Mouse (Mus musculus) kidney, postnatal 0 days (tissue): ENCODE results near the gene Tspan6. TPM values are rescaled to one million over a fixed set of nuclear protein-coding genes. Genes with fewer than 3 reads are reported as not detected.

Experiments
- ATAC-seq: fragments of 200-750 bp; cut with Nextera tagmentation; replicated peaks from 2 replicates; pipeline ENCODE4 v1.8.0; 2017; ENCODE audit warnings: low read depth, moderate number of reproducible peaks, moderate TSS enrichment, moderate library complexity; ENCODE audit not compliant: low FRiP score
- DNase-seq: peaks from one replicate; pipeline ENCODE4 v3.0.0-alpha.2; 2016; ENCODE audit warnings: low spot score
- H3K27ac ChIP-seq: fragments of 300-500 bp; sonication (generic); 2 replicates; pipeline ENCODE4 v1.5.1; 2014; ENCODE audit warnings: mild to moderate bottlenecking
- H3K27me3 ChIP-seq: fragments of 300-500 bp; sonication (generic); 2 replicates; pipeline ENCODE4 v1.6.1; 2014; ENCODE audit warnings: low read length, mixed read lengths; ENCODE audit not compliant: insufficient read depth
- H3K36me3 ChIP-seq: fragments of 300-500 bp; sonication (generic); 2 replicates; pipeline ENCODE4 v1.6.1; 2014; ENCODE audit warnings: low read length, mixed read lengths; ENCODE audit not compliant: insufficient read depth
- H3K4me1 ChIP-seq: fragments of 300-500 bp; sonication (generic); replicated peaks from 2 replicates; pipeline ENCODE4 v1.6.1; 2014; ENCODE audit warnings: antibody characterized with exemption, low read length, mixed read lengths; ENCODE audit not compliant: insufficient read depth
- H3K4me2 ChIP-seq: fragments of 300-500 bp; sonication (generic); 2 replicates; pipeline ENCODE4 v1.6.1; 2014; ENCODE audit warnings: mild to moderate bottlenecking, low read length, moderate library complexity, mixed read lengths
- H3K4me3 ChIP-seq: fragments of 300-500 bp; sonication (generic); replicated peaks from 2 replicates; pipeline ENCODE4 v1.5.1; 2014; ENCODE audit warnings: low read depth, low read length
- H3K9ac ChIP-seq: fragments of 300-500 bp; sonication (generic); 2 replicates; pipeline ENCODE4 v1.6.1; 2014; ENCODE audit warnings: low read depth, low read length
- H3K9me3 ChIP-seq: fragments of 300-500 bp; sonication (generic); replicated peaks from 2 replicates; pipeline ENCODE4 v1.6.1; 2016; ENCODE audit warnings: low read length, inconsistent platforms, mixed read lengths
- CTCF ChIP-seq: IDR thresholded peaks from 2 replicates; pipeline ENCODE4 v1.5.1; 2016; ENCODE audit warnings: antibody characterized with exemption, low read depth, mild to moderate bottlenecking, moderate library complexity
- WGBS: fragments of 180-500 bp; shearing (Covaris S2); extraction: QIAGEN DNeasy Blood & Tissue Kit; methylation state at CpG from one replicate; pipeline ENCODE4 v1.1.7; 2014; 5-methylcytosine and 5-hydroxymethylcytosine counted together
- polyA plus RNA-seq: library from polyadenylated mRNA; unstranded; fragments of >200 nt; fragmentation: Nextera tagmentation; extraction: Ambion mirVana; gene quantifications from 2 replicates; pipeline ENCODE4 v1.2.1, GENCODE M21; 2015

Tspan6 gene
- polyA plus RNA-seq, 1 experiment from 2014 or later = 141 TPM

GRCm38 (mm10) chrX:133921187-133921586 lies 23.0 kb upstream of the Tspan6 start:
- H3K4me2 ChIP-seq = no peak overlapping the region
- no peaks in the 10 kb centered on the region for H3K36me3 ChIP-seq
- no peaks in the 10 kb centered on the region for H3K27me3 ChIP-seq
- H3K27ac ChIP-seq = no peak overlapping the region
- no peak for TF ChIP-seq CTCF
- DNase-seq (no peak), ATAC-seq (no peak)
- H3K9me3 ChIP-seq = no peaks in the 10 kb centered on the region
- H3K4me3 ChIP-seq = no peak overlapping the region
- H3K9ac ChIP-seq = no peak overlapping the region
- WGBS = 76% methylated on average over 4 of the region's 4 CpGs
- H3K4me1 ChIP-seq = no peaks in the 10 kb centered on the region

GRCm38 (mm10) chrX:133914219-133914618 lies 16.0 kb upstream of the Tspan6 start:
- DNase-seq = peak; percentile 18
- 42% methylated on average over 7 of the region's 7 CpGs for WGBS

GRCm38 (mm10) chrX:133913006-133913405 lies 14.8 kb upstream of the Tspan6 start:
- no peaks in the 10 kb centered on the region for H3K36me3 ChIP-seq
- no peak for TF ChIP-seq CTCF
- 87% methylated on average over 3 of the region's 3 CpGs for WGBS
- H3K27me3 ChIP-seq = no peaks in the 10 kb centered on the region
- no peak overlapping the region for H3K4me3 ChIP-seq
- no peaks in the 10 kb centered on the region for H3K4me1 ChIP-seq
- H3K9me3 ChIP-seq = no peaks in the 10 kb centered on the region
- H3K4me2 ChIP-seq = no peak overlapping the region
- no peak overlapping the region for H3K9ac ChIP-seq
- no peak for ATAC-seq
- DNase-seq = no peak
- H3K27ac ChIP-seq = no peak overlapping the region

More at GRCm38 (mm10) chrX:133914219-133914618, 16.0 kb upstream of the Tspan6 start:
- Histone ChIP-seq H3K27ac (no peak overlapping the region), H3K4me2 (no peak overlapping the region), H3K4me3 (no peak overlapping the region), H3K9ac (no peak overlapping the region), H3K4me1 (no peaks in the 10 kb centered on the region), H3K27me3 (no peaks in the 10 kb centered on the region), H3K36me3 (no peaks in the 10 kb centered on the region), H3K9me3 (no peaks in the 10 kb centered on the region)
- TF ChIP-seq CTCF = no peak
- no peak for ATAC-seq

GRCm38 (mm10) chrX:133911397-133912103 lies 13.3 kb upstream of the Tspan6 start:
- no peak for ATAC-seq
- no peaks in the 10 kb centered on the region for H3K36me3 ChIP-seq
- H3K27me3 ChIP-seq = no peaks in the 10 kb centered on the region
- H3K4me1 ChIP-seq = no peaks in the 10 kb centered on the region
- WGBS = 60% methylated on average over 10 of the region's 10 CpGs
- H3K9me3 ChIP-seq = no peaks in the 10 kb centered on the region
- no peak for TF ChIP-seq CTCF
- peak; percentile 32 for DNase-seq
- no peak overlapping the region for H3K27ac ChIP-seq
- H3K4me3 ChIP-seq = no peak overlapping the region
- no peak overlapping the region for H3K4me2 ChIP-seq
- H3K9ac ChIP-seq = no peak overlapping the region

GRCm38 (mm10) chrX:133908261-133908660 lies 10.0 kb upstream of the Tspan6 start, which contains the start of gene Srpx2:
TSS of gene Srpx2 (plus strand) at chrX:133908426.
- H3K9me3 ChIP-seq = no peaks in the 10 kb centered on the region
- H3K4me1 ChIP-seq = no peaks in the 10 kb centered on the region
- H3K27me3 ChIP-seq = no peaks in the 10 kb centered on the region
- H3K9ac ChIP-seq = no peak within 1 kb of the TSS
- ATAC-seq (no peak), DNase-seq (peak; percentile 14)
- no peak within 1 kb of the TSS for H3K27ac ChIP-seq
- no peaks in the 10 kb centered on the region for H3K36me3 ChIP-seq
- WGBS = 37% methylated on average over 3 of the region's 3 CpGs
- TF ChIP-seq CTCF = no peak
- no peak within 1 kb of the TSS for H3K4me2 ChIP-seq
- H3K4me3 ChIP-seq = no peak within 1 kb of the TSS

- H3K27ac ChIP-seq = no peak overlapping the region
- ATAC-seq (no peak), DNase-seq (no peak)
- no peak for TF ChIP-seq CTCF
- H3K4me2 ChIP-seq = no peak overlapping the region
- no peaks in the 10 kb centered on the region for H3K36me3 ChIP-seq
- no peak overlapping the region for H3K4me3 ChIP-seq
- no peaks in the 10 kb centered on the region for H3K27me3 ChIP-seq
- no peak overlapping the region for H3K9ac ChIP-seq
- no peaks in the 10 kb centered on the region for H3K4me1 ChIP-seq
- 88% methylated on average over 5 of the region's 5 CpGs for WGBS
- H3K9me3 ChIP-seq = no peaks in the 10 kb centered on the region
Measured at GRCm38 (mm10) chrX:133888111-133888510, 10.1 kb downstream of the Tspan6 start.
